Mouse (Mus musculus): ENCODE results near the gene Frat1. TPM values are rescaled to one million over a fixed set of nuclear protein-coding genes. Genes with fewer than 3 reads are reported as not detected.

Frat1 gene
- total RNA-seq, 2 experiments from 2014 or later: 11.9 to 12.2 TPM

GRCm38 (mm10) chr19:41813374-41813773 lies 16.4 kb upstream of the Frat1 start:
- DNase-seq (ENCODE audit: low spot score in 2 of 2): no peak

GRCm38 (mm10) chr19:41816410-41816809 lies 13.4 kb upstream of the Frat1 start:
- DNase-seq (ENCODE audit: low spot score in 2 of 2): no peak

GRCm38 (mm10) chr19:41816915-41817314 lies 12.9 kb upstream of the Frat1 start:
- DNase-seq (ENCODE audit: low spot score in 2 of 2): no peak

DNA sequence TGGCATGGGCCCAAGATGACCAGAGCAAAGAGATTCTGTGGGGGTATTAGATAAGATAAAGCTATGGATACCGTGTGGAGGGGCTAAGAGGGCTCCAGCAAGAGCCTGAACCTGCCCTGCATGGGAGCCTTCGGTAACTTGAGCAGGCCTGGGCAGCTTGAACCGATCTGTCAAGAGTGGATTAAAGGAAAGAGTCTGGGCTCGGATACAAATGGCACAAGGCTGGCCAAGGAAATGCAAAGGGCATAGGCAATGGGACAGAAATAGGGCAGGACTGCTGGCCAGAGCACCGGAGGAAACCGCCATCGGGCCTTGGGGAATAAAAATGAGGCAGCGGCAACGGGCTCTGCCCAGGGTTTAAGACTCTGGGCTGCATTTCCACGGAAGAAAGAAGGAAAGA lies 12.4 kb upstream of the Frat1 start:
- no peak for DNase-seq (ENCODE audit: low spot score in 2 of 2)

DNA sequence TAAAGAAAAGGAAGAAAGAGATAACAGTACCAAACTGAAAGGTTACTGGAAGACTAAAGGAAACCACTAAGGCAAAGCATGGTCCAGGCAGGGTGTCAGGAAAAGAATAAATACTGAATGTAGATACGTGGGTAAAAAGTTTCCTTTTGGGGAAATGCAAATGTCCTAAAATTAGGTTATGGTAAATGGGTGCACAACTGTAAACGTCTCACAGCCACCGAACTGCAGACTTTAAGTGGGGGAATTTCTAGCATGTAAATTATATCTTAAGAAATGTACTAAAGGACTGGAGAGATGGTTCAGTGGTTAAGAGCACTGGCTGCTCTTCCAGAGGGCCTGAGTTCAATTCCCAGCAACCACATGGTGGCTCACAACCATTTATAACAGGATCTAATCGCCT lies 11.0 kb upstream of the Frat1 start:
- no peak for DNase-seq (ENCODE audit: low spot score in 2 of 2)

DNA sequence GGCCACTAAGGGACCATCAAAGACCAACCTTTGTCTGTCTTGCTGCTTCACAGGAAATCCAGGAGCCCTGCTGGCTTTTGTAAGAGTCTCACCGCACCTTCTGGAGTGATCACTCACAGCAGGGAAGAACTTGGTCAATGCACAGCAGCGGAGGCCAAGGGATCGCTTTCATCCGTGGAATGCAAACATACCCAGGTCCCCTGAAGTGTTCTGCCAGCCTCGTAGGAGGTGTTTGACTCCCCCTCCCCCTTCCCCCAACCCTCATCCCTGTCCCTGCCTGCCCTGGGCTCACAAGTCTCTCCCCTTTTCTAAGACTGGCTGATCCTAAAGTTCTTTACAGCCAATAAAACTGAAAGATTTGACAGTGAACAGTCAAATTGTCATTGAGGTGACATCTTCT lies 8.3 kb upstream of the Frat1 start:
- no peak for DNase-seq (ENCODE audit: low spot score in 2 of 2)

DNA sequence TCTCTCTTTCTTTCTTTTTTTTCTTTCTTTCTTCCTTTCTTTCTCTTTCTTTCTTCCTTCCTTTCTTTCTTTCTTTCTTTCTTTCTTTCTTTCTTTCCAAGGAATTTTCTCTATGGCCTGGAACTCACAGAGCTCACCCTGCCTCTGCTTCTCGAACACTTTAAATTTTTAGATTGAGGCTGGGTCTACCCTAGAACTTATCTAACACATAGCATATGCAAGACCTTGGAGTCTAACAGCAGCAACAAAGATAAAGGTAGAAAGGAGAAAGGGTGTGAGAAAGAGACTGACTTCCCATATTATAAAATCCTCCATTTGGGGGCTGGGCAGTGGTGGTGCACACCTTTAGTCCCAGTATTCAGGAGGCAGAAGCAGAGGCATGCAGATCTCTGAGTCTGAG lies 7.2 kb upstream of the Frat1 start:
- DNase-seq (ENCODE audit: low spot score in 2 of 2): no peak

DNA sequence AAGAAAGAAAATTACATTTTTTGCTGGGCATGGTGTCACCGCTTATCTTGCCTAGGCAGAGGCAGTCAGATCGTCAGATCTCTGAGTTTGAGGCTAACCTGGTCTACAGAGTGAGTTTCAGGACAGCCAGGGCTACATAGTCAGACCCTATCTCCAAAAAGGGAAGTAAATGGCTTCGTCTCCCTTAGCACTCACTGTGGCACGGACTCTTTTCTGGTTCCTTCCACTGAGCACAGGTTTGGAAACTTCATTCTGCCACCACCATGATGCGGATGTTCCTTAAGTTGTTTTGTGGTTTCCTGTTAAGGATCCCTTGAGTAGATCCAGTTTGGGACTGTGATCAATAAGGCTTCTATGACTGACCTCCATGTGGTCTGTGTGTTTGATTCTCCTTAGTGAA lies 4.8 kb upstream of the Frat1 start:
- no peak for DNase-seq (ENCODE audit: low spot score in 2 of 2)

- no peak for DNase-seq (ENCODE audit: low spot score in 2 of 2)
Measured at GRCm38 (mm10) chr19:41826529-41826928, 3.2 kb upstream of the Frat1 start.

DNA sequence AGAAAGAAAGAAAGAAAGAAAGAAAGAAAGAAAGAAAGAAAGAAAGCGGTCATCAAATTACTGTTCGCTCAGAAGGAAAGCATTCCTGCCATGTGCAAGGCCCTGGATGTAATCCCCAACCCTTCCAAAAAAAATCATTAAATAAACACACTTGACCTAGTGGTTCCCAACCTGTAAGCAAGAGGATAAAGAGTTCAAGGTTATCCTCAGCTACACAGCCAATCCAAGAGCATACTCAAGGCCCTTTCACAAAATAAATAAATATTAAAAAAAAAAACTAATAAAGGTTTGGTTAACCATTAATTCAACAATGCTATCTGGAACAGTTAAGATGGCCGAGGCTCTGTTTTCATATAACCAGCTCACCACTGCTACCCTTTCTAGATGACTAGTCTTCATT lies 829 bp upstream of the Frat1 start:
- DNase-seq (ENCODE audit: low spot score in 2 of 2): no peak

DNA sequence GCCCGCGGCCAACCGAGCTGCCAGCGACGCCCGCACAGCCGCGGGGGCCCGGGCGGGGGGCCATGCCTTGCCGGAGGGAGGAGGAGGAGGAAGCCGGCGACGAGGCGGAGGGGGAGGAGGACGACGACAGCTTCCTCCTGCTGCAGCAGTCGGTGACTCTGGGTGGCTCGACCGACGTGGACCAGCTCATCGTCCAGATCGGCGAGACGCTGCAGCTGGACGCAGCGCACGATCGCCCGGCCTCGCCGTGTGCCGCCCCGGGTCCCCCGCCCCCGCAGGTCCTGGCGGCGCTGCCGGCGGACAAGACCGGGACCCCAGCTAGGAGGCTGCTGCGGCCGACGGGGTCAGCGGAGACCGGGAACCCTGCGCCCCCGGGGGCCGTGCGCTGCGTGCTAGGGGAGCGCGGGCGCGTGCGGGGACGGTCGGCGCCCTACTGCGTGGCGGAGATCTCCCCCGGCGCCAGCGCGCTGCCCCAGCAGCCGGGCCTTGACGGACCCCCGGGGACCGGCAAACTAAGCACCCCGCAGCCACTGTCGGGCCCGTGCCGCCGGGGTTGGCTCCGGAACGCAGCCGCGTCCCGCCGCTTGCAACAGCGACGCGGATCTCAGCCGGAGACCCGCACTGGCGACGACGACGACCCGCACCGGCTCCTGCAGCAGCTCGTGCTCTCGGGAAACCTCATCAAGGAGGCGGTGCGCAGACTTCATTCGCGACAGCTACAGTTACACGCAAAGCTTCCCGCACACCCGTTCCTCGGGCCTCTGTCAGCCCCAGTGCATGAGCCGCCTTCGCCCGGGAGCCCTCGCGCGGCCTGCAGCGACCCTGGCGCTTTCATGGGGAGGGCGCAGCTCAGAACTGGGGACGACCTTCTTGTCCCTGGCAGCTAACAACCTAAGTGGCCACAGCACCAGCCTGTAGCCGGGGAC lies 599 bp downstream of the Frat1 start:
- DNase-seq (ENCODE audit: low spot score in 2 of 2): peak; percentile 24 to 49

DNA sequence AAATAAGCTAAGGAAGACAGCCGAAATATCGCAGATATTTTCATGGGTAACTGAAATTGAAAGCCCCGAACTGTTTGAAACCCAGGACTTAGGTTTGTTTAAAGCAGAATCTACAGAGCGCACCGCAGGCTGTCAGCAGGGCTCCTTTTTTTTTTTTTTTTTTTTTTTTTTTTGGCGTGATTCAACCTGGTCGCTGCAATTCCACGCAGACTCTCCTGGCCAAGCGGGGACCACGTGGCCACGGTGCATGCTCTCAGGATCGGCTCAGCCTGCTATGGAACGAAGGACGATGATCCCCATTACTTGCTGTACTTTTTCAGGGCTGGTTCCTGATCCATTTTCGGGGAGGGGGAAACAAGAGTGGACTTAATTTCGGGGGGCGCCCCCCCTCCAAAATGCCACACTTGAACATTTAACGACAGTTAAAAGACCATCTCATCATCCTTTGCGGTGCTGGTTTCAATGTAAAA lies 1.4 kb downstream of the Frat1 start:
- DNase-seq (ENCODE audit: low spot score in 2 of 2): no peak

- no peak for DNase-seq (ENCODE audit: low spot score in 2 of 2)
Measured at GRCm38 (mm10) chr19:41831718-41832391, 2.1 kb downstream of the Frat1 start.

- no peak for DNase-seq (ENCODE audit: low spot score in 2 of 2)
Measured at GRCm38 (mm10) chr19:41832501-41833201, 2.9 kb downstream of the Frat1 start.

DNA sequence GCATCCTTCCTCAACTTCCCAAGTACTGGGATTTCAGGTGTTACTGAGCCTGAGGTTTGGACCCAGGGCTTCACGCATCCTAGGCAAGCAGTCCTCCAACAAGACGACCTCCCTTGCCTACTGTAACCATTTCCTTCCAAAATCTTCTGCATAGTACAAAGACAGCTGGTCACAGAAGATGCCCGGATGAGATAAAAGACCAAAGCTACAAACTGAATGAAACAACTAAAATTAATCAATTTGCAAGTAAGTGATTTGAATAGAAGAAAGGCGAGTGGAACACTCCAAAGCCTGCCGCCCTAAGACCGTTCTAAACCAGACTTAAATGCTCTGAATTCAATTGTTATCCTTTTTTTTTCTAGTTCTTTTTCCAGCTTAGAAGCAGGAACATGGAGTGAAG lies 5.6 kb downstream of the Frat1 start:
- no peak for DNase-seq (ENCODE audit: low spot score in 2 of 2)

DNA sequence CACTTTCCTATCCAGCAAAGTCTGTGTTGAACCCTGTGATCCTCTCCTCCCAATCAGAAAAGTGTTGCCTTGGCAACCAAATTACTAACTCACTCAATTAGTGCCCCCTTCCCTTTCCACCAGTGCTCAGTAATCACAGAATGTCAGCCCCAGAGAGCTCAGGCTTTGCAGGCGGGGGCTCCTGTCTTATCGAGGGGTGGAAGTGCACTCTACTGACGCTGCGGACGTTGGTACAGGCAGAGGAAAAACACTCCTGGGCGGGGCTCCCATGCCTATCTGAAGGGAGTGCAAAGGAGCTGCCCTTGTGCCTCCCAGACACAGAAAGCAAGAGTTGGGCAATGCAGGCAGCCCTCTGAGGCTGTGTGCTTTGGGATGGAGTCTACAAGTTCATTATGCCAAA lies 6.0 kb downstream of the Frat1 start:
- peak in 1 of 2 experiments; percentile 19 for DNase-seq (ENCODE audit: low spot score in 2 of 2)

DNA sequence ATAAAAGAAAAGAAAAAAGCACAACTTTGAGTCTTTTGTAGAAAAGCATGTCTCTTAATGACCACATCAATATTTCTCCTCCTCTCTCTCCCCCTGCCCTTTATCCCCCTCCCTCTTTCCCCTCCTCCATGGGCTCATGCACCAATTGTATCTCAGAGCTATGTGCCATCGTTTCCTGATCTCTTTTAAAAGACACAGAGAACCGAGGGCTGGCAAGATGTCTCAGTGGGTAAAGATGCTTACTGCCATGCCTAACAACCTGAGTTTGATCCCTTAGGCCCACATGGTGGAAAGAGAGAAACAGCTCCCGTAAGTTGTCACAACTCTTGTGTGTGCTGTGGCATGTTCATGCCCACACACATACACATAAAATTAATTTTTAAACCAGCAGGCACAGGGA lies 6.9 kb downstream of the Frat1 start:
- no peak for DNase-seq (ENCODE audit: low spot score in 2 of 2)

DNA sequence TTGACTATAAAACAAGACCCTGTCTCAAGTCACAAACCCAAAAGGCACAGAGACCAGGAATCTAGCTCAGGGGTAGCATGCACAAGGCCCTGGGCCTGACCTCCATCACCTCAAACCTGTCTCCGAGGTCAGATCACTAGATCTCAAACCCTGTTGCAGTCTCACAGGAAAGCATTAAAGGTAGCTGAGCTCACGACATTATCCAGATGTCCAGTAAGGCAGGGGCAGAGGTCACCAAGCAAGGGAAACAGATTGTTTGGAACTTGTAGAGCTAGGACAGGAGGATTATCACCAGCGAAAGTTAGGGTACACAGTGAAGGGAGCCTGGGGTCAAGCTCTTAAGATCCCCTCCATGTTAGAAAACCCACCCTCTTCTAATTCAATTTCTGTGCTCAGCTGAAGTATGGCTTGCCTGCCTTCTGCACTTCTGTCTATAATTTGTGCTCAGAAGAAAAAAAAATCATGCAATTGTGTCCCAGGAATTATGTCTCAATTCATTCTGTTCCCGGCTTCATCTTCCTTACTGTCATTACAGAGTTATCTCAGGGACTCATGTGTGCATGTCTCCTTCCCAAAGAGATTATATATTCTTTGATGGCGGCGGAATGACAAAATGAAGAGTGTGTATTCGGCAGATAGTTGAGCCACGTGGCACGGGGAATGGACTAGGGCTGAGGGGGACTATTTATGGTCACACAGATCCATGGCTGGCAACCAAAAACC lies 7.6 kb downstream of the Frat1 start:
- no peak for DNase-seq (ENCODE audit: low spot score in 2 of 2)

DNA sequence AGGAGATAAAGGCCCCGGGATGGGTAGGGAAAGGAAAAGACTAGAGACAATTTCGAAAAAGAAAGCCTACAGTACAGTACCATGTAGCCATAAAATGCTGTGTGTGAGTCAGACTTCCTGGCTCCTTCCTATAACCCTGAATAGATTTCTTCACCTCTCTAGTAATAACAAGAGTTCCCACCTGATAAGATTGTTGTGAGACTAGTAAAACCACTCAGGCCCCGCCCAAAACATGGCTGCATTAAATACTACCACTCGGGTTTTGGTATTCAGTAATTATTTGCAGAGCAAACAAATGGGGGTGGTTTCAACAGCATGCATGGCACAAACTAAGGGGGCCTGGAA lies 8.1 kb downstream of the Frat1 start:
- DNase-seq (ENCODE audit: low spot score in 2 of 2): no peak

DNA sequence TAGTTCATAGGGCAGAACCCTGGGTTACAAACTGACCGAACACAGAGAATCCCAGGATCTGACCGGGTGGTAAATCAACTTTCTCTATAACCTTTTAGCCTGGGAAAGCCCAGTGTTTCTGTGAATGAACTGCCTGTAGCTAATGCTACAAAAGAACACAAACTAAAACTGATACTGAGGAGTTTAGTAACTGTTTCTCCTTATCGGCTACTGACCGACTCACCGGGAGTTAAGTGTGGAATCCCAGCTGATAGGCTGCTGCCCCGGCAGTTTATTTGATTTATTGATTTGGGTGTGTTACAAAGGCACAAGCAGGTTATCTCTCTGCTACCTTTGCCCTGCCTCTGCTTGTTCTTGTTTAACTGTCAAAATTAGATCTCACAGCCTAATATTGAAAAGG lies 9.0 kb downstream of the Frat1 start:
- no peak for DNase-seq (ENCODE audit: low spot score in 2 of 2)

DNA sequence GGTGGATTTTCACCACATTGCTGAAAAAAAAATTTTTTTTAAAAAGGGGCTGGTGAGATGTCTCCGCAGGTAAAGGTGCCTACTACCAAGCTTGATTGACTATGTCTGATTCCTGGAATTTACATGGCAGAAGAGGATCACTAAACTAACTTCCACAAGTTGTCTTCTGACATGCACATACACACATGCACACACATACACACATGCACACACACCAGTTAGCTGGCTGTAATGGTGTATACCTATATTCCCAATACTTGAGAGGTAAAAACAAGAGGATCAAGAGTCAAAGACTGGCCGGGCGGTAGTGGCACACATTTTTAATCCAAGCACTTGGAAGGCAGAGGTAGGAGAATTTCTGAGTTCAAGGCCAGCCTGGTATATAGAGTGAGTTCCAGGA lies 9.9 kb downstream of the Frat1 start:
- DNase-seq (ENCODE audit: low spot score in 2 of 2): no peak
